Mouse (Mus musculus) heart, adult 11 months (tissue): ENCODE results near the gene Relb.

Source experiments
- DNase-seq: peaks from one replicate; pipeline ENCODE4 v3.0.0; 2022

Gene Relb

DNA sequence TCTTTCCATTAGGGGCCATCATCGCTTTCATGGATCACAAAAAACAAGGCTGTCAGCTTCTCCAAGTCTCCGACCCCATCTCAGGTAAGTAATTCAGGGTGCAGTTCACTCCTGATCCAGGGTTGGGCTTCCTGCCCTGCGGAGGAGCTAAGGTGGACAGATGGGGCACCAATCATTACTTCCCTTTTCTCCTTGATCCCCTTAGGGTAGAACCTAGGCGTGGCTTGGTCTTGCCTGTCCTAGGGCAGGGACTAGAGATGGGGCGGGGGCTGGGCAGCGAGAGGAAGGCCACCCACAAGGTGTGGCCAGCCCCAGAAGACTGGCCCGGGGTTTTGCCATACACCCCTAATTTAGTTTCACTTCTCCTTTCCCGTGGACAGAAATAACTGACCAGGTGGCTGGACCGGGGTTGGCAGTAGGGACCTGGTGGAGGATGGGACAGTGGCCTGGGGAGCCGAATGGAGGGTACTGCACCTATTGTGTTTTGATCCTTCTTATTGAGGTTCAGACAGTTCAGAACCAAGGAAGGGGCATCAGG, 51.3 kb downstream of the Relb start:
- DNase-seq: peak; percentile 97

DNA sequence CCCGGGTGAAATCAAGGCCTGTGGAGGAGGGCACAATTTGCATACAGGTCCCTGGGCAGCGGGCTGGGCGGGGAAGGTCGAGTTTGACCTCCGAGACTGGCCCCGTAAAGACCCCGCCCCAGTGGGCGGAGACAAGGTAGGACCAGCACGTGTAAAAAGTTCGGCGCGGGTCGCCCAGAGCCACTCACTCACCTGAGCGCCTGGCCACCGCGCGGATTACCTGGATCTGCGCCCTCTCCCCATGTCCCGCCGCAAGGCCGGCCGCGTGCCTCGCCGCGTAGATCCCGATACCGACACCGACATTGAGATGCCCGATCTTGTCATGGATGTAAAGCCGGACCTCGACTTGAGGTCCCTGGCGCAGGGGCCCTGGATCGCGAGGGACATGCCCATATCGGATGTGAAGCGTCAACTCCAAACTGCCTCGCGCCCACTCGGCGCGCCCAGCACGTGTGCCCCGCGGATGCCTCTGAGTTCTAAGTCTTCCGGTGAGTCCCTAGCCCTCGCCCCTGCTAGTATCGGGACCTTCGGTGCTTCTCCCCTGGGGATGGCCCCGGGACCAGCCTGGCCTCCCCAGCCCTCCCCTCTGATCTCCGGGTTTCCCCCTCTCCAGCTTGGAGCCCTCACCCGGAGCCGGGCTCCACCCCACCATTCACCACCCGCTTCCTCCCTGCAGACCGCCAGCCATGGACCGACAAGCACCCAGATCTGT, 51.9 kb downstream of the Relb start, which contains the start of the genes Zfp296 and Gemin7:
Gene Zfp296, plus strand, starts transcription at position 147 of the 712 bp plus-strand sequence.
Gene Gemin7, minus strand, starts transcription at position 455 of the 712 bp plus-strand sequence.
- peak; percentile 95 for DNase-seq

DNA sequence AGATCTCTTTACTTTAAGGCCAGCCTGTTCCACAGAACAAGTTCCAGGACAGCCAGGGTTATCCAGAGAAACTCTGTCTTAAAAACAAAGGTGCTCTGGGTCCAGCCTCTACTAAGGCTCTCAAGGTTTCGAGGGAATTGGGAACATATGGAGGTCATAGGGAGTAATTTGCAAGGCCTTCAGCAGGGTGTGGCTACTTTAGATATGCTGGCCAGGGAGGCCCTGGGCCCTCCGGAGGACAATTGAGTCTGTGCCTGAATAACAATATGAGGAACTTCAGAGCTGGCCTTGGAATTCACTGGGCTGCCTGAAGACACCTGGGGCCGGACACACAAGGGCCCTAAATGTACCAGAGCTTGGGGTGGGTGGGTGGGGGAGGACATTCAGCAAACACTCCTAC, 53.7 kb downstream of the Relb start:
- no peak for DNase-seq

DNA sequence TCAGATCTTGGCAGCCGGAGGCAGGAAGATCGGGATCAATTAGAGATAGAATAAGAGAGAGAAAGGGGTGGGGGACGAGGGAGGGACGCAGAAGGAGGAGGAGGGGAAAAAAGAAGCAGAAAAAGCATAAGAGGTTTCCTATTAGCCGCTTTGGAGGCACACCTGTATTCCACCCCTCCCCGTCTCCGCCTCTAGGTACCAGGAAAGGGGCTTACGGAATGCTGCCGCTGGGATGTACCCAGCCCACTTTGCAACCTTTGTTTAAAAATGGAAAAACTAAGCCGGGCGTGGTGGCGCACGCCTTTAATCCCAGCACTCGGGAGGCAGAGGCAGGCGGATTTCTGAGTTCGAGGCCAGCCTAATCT, 55.5 kb downstream of the Relb start:
- DNase-seq: peak; percentile 91

DNA sequence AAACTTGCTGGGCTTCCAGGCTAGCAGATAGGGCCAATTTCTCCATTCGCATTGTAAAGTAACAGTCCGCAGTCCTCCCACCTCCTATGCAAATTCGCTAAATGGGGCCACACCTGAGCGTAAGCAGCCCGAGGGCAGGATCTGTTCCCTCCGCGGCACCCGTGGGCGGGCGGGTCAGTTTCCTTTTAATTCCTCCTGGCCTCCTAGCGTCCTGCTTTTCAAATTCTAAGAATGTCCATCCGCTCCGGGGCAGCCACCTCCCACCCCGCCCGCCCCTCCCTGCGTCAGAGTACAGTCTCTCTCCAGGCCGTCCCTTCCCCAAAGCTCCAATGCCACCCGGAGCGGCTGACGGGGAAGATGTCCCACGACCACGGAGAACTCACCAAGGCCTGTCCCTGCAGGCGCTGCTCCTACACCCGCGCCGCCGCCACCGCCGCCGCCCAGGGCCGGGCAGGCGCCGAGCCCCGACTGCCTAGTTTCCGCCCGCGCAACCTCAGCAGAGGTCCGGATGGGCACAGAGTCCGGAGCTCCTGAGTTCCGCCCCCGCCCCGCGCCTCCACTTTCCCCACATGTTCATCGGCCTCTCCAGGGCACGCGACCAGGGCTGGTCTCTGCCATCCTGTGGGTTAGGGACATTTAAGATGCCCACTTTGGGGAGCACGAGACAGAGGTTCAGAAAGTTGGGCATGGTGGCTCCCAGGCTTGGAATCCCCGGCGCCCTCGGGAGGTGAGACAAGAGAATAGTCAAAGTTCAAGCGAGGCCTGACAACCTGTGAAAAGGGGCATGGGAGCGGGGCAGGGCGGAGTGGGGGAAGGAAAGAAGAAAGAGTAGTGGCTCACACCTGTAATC, 56.1 kb downstream of the Relb start:
- peak; percentile 98 for DNase-seq

DNA sequence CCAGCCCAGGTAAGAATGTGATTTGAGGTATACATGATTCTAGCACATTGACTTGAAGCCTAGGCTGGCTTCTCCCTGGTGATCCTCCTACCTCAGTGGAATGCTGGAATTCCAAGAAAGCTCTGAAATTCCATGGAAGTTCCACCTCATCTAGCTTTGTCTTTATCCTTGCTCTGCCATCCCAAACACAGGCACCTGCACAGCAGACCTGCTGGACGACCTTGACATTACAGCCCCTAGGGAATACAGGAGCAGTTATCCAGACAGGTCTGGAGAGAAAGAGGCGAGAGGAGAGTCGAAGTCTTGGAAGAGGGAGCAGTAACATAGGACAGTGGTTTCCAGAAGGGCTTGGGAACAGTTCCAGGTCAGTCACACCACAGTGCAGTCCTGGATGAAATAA, 59.6 kb downstream of the Relb start:
- no peak for DNase-seq

DNA sequence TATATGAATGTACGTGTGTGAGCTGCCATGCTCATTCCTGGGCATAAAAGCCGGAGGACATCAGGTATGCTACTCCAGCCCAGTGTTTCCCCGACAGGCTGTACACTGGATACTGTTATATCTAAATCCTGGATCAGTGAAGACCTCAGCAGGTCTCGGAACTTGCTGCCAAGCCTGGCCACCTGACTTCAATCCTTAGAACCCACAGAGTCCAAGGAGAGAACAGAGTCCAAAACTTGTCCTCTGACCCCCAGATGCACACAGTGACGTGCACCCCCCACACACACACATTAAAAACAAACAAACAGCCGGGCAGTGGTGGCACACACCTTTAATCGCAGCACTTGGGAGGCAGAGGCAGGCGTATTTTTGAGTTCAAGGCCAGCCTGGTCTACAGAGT, 61.8 kb downstream of the Relb start:
- no peak for DNase-seq

DNA sequence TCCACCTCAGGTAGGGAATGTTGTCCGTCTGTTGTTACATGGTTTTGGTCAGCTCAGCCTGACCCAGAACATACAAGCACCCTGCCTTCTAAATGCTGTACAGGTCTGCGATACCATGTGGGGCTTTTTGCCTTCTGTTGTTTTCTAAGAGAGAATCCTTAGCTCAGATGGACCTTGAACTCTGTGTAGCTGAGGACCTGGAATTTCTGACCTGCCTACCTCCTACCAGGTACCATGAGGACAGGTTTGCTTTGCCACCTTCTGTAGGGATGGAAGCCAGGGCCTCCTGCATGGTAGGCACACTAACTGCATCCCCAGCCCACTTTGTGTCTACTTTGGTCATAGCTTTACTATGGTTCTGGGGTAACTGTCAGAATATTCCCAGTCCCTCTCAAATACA, 63.4 kb downstream of the Relb start:
- no peak for DNase-seq

DNA sequence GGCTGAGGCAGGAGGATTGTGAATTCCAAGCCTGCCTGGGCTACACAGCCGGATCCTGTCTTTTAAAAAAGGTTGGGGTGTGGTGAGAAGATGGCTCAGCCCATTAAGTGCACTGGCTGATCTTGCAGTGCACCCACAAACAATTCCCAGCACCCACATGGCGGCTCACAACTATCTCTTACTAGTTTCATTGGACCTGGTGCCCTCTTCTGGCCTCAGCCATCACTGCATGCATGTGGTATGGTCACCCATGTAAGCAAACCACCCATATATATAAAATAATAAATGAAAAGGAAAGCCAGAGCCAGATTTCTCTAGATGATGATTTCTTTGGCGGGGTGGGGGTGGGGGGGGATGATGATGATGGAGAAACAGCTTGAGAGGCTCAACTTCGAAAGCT, 64.8 kb downstream of the Relb start:
- DNase-seq: no peak

DNA sequence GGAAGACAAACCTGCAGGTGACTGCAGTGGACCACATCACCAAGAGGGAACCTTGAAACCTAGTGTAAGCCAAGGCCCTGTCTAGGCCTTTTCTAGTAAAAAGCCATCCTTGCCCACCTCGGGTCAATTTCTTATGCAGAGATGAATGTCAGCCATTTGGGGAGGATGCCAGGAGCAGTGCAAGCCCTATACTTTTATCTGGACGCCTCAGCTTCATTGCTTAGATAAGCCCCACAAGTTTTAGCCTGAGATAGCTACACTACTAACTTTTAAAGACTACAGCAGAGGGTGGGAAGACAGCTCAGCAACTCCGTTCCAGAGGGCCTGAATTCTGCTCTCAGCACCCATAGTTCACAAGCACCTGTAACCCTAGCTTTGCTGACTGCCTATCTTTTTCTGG, 65.4 kb downstream of the Relb start:
- DNase-seq: no peak

DNA sequence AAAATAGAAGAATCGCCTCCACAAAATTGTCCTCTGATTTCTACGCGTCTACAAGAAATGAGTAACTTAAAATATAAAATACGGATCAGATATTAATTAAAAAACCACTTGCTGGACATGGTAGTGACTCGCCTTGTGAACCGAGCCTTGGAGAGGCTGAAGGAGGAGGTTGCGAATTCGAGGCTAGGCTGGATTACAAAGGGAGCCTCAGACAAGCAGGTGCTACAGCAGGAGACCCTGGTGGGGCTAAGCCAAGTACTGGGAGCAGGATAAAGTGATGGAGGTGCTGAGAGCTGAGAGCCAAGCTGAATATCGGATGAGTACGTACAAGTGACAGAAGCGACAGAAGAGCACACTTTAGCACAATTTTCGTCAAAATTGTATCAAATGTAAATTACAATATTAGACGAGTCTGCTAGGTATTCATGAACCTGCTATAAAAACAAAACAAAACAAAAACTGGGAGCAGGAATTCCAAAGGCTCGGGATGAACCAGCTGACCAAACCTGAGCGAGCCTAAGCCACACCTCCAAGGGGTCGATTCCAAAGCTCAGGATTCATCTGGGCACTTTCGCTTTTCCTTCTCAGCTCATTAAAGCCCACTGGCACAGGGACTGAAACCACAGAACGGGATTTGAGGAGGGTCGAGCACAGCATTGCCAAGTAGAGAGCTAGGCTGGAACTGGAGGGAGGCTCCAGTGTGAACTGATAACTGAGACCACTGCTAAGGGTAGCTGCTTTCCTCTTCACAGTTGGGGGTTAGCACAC, 66.4 kb downstream of the Relb start, which contains the start of gene Ppp1r37:
Gene Ppp1r37, minus strand, starts transcription at position 434 of the 768 bp plus-strand sequence.
- DNase-seq: peak; percentile 96

DNA sequence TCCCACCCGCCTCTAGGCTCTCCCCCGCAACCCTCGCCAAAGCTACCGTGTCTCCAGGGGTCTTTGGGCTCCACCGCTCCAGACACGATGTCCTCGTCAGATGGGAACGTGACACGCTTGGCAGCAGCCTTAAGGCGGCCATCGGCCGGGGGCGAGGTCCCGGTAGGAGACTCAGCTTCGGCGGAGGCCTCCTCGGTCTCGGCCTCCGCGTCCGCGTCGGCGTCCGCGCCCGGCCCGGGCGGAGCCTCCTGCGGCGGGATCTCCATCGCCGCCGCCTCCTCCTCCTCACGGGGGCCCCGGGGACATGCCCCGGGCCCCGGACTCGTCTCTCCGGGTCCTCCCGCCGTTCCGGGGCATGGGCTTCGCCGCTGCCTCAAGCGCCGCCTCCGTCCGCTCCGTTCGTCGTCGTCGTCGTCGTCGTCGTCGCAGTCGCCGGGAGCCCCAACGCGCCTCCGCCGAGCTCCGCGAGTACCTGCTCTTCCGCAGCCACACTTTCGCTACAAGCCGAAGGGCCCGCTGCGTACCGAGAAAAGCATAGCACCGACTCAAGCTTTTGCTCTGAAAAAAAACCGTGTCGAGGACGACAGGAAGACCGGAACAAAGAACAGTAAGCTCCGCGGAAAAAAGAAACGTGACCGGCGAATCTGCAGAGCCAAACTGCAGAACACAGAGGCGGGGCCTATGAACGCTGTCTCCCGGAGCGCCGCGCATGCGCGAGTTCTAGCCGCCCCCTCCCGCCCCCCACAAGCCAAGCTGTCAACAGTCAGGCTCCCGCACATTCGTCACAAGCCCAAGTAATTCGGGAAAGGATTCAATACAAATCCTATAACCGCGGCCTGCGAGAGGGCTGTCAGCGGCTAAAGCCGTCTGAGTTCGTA, 67.2 kb downstream of the Relb start:
- peak; percentile 98 for DNase-seq

DNA sequence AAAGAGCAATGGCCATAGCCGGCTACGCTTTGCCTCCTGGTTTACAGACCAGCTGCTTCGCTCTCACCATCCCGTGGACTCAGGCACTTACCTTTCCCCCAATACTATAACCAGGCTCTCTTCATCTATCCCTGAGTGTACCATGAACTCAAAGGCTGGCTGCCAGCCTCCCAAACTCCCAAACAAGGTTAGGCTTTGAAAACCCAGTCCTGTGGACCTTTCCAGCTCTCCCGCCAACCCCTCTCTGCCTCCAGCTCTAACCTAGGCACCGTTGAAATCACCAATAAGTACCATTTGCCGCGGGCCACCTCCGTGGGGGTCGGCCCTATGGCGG, 67.8 kb downstream of the Relb start:
- DNase-seq: no peak

DNA sequence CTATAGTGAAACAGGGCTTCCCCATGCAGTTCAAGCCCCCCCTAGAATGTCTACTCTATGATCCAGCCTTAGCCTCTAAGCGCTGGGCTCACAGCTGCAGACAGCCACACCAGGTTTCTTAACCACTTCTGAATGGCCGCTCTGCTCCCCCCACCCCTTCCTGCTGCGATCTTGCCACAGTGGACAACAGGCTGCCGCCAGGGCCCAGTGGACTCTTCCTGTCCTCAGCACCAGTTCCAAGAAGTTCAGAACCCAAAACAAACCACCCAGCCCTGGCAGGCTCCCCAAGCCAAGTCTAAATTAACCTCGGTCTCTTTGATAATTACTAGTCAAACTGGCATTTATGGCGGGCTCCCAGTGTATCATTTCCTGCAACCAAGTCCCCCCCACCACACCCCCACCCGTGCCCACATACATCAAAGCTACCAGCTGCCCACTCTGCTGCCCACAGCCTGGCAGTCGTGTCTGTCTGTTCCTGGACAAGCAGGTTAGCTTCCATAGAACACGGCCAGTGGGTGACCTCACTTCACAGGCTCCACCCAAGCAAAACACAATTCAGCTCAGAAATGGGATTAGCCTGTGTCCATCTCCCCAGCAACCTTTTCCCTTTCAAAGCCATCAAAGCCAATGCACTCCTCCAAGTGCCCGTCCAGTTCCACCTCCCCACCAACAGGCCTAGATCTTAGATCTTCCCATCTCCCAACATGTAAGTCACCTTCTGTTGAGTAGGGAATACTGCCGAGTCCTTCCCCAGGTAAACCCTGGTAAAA, 68.6 kb downstream of the Relb start:
- DNase-seq: peak; percentile 92

DNA sequence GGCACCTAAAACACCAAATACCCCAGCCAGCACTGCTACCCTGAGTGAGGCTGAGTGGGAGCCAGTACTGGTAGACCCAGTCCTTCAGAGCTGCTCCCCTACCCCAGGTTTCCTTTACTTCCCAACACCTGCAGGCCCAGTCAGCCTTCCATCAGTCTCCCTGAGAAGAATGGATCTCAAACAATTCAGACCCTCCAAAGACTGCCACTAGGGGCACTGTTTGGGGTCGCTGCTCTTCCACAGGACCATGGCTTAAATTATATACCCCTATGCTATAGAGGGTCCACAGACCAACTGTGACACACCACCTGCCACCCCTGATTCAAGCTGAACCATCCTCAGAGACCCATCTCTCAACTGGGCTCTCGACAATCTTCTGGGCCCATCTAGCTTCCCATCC, 70.3 kb downstream of the Relb start:
- DNase-seq: no peak

DNA sequence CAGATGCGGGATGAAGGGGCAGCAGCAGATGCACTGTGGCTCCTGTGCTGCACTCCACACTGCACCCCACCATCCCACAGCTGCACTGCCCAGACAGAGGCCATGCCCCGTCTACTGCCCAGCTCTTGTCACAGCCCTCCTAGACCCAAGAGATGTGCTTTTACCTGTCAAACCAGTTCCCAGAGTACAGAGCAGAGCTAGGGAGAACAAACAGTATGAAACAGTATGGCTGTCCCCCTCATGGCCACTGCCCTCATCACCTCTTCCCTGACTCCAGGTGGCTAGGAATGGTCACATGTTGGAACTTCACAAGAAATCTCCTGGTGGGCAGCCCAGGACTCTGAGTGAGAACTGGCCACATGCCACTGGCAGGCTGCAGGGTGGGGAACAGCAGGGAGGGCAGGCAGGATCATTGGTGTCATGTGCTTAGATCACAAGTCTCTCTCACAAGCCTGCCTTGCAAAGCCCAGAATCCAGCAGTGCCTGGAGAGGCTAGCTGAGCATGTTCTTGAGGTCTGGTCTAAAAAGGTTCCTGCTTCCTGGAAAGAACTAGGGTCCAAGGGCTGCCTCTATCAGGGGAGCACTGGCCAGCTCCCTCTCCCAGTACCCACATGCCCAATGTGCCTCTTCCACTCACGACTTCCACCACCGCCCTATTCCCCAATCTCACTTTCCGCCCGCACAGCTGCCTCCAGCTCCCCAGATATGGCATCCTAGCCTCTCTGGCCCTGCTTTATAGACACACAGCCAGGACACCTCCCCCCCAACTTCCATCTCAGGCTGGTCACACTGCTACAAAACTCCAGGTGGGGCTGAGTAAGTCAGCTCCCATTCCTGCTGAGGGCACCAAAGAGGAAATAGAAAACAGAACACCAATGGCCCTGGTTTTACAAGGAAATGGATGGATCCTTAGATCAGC, 71.0 kb downstream of the Relb start:
- DNase-seq: peak; percentile 96

DNA sequence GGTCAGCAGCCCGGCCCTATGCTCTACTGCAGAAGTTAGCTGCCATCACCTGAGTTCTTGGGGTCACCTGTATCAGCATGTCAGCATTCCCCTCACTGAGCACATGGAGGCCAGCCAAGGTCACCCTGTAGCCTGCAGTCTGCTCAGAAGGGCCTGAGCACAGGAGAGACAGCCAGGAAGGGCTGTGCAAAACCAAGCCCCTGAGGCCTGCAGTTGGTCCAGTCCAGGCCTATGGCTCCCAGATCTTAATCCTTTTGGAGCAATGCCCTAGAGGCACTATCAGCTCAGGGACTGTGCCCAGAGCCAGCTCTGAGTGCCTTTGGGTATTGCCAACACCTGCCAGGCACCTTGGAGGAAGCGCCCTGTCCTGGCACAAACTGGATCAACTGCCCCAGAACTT, 72.2 kb downstream of the Relb start:
- peak; percentile 92 for DNase-seq
